25 mouse cellular contexts compared by ENCODE assay signal in genomic region chr14:62437806-62438205, GRCm38 (mm10). TPM values are rescaled to one million over a fixed set of nuclear protein-coding genes. Genes with fewer than 3 reads are reported as not detected.
A peak's percentile ranks its signal among the peaks of the same experiment; 100 is the strongest.
DNase-seq lines count a peak whose midpoint lies in the region; ATAC-seq and TF ChIP-seq lines count a peak whose summit lies in the region.
"Had no signal": no experiment of that assay in that cellular context is flagged by ENCODE, and none has a peak within 500 bp of the region (broad histone marks: within the 10 kb centered on the region; RNA-seq: fewer than 3 reads in every experiment).

No protein-coding gene starts in this region.

- H3K9me3 ChIP-seq in liver, embryonic 11.5 days (ENCODE audit: control insufficient read depth, low read length), result no peaks in the 10 kb centered on the region
- no peaks in the 10 kb centered on the region for H3K9me3 ChIP-seq in liver, postnatal 0 days (ENCODE audit: low read length)
- H3K9me3 ChIP-seq: G1E had no signal

- DNase-seq in heart, adult 11 months, result peak; percentile 30
- DNase-seq in heart, postnatal 36 days, result no peak
- DNase-seq in kidney, adult 2 months, result no peak
- no peak for DNase-seq in kidney, adult 9 months
- peak; percentile 62 for DNase-seq in liver, adult 2 months (ENCODE audit: extremely low read depth, low read depth, low spot score)
- DNase-seq in liver, embryonic 11.5 days (ENCODE audit: low spot score), result no peak
- no peak for DNase-seq in liver, postnatal 0 days
- no peak for DNase-seq in liver
- DNase-seq: adrenal gland, adult 2 months; adrenal gland, adult 8-10 months; adrenal gland, postnatal 10 days; adrenal gland, postnatal 14 days; adrenal gland, postnatal 25 days; adrenal gland, postnatal 36 days; B cell, adult 2 months; cerebellum, adult 11 months; cerebellum, adult 11-12 months had no signal

- no peak overlapping the region for H3K4me2 ChIP-seq in liver, embryonic 11.5 days
- no peak overlapping the region for H3K4me2 ChIP-seq in liver, postnatal 0 days (ENCODE audit: low read depth, low read length)

- H3K27me3 ChIP-seq in kidney, adult 2 months (replicated peaks; ENCODE audit: control insufficient read depth, insufficient read depth, low read length), result no peaks in the 10 kb centered on the region
- no peaks in the 10 kb centered on the region for H3K27me3 ChIP-seq in liver, adult 2 months (ENCODE audit: control insufficient read depth, insufficient read depth, low read length)
- H3K27me3 ChIP-seq in liver, embryonic 11.5 days (replicated peaks; ENCODE audit: control insufficient read depth, insufficient read depth, low read length), result no peaks in the 10 kb centered on the region
- no peaks in the 10 kb centered on the region for H3K27me3 ChIP-seq in liver, postnatal 0 days (ENCODE audit: insufficient read depth, low read length)
- H3K27me3 ChIP-seq: CH12.LX, Patski had no signal

- H3K4me1 ChIP-seq in kidney, adult 2 months (ENCODE audit: control insufficient read depth, insufficient read depth, low read length), result peaks cover 7% of the 10 kb centered on the region; the same call in 1 of the 2 replicates
- peaks cover 4% of the 10 kb centered on the region for H3K4me1 ChIP-seq in liver, adult 2 months (ENCODE audit: control insufficient read depth, insufficient read depth, low read length)
- no peaks in the 10 kb centered on the region for H3K4me1 ChIP-seq in liver, embryonic 11.5 days (replicated peaks; ENCODE audit: control insufficient read depth, insufficient read depth, low read length)
- H3K4me1 ChIP-seq in liver, postnatal 0 days (ENCODE audit: insufficient read depth), result no peaks in the 10 kb centered on the region

- intact Hi-C loops in heart, postnatal 36 days (cut with DNase I), result no loop called here

- no peak for ATAC-seq in liver, embryonic 11.5 days (replicated peaks; ENCODE audit: low FRiP score)
- peak; percentile 80 for ATAC-seq in liver, postnatal 0 days
- ATAC-seq: activated CD4-positive, CD25-positive, alpha-beta regulatory T cell, adult 4 months; CD4-positive, CD25-positive, alpha-beta regulatory T cell, adult 4 months; Patski had no signal

- H3K36me3 ChIP-seq in kidney, adult 2 months (ENCODE audit: control insufficient read depth, insufficient read depth, low read length), result no peaks in the 10 kb centered on the region
- H3K36me3 ChIP-seq in liver, adult 2 months (ENCODE audit: control insufficient read depth, insufficient read depth, low read length), result no peaks in the 10 kb centered on the region
- H3K36me3 ChIP-seq in liver, embryonic 11.5 days (ENCODE audit: control insufficient read depth, insufficient read depth, low read length), result no peaks in the 10 kb centered on the region
- no peaks in the 10 kb centered on the region for H3K36me3 ChIP-seq in liver, postnatal 0 days (replicated peaks; ENCODE audit: insufficient read depth, low read length)
- H3K36me3 ChIP-seq: G1E had no signal

- 83% methylated on average over 2 of the region's 2 CpGs for WGBS in kidney, adult 2 months
- 23% methylated on average over 2 of the region's 2 CpGs for WGBS in liver, adult 2 months
- WGBS in liver, embryonic 11.5 days, result 86% methylated on average over 2 of the region's 2 CpGs
- 76% methylated on average over 2 of the region's 2 CpGs for WGBS in liver, postnatal 0 days (ENCODE audit: insufficient replicate concordance)

- TF ChIP-seq EP300 in liver, postnatal 0 days (IDR thresholded peaks at IDR 0.05; ENCODE audit: low read depth), result no peak

- H3K79me2 ChIP-seq in liver, adult 2 months (ENCODE audit: control insufficient read depth, insufficient read depth, low read length), result no peaks in the 10 kb centered on the region

- TF ChIP-seq CTCF in kidney, adult 2 months (conservative IDR thresholded peaks at IDR 0.05; ENCODE audit: insufficient read depth, insufficient read length, low read depth, low read length), result no peak
- TF ChIP-seq CTCF in liver, adult 2 months (IDR thresholded peaks at IDR 0.05; ENCODE audit: low read depth, low read length), result no peak
- TF ChIP-seq CTCF in liver, postnatal 0 days (IDR thresholded peaks at IDR 0.05; ENCODE audit: low read depth), result no peak

- H3K4me3 ChIP-seq in kidney, adult 2 months (ENCODE audit: insufficient read depth, low read depth, low read length), result no peak overlapping the region
- no peak overlapping the region for H3K4me3 ChIP-seq in liver, adult 2 months (ENCODE audit: insufficient read depth, low read depth, low read length)
- H3K4me3 ChIP-seq in liver, embryonic 11.5 days (ENCODE audit: low read depth, low read length), result no peak overlapping the region
- H3K4me3 ChIP-seq in liver, postnatal 0 days (ENCODE audit: low read depth, low read length), result no peak overlapping the region

- H3K27ac ChIP-seq in kidney, adult 2 months (ENCODE audit: insufficient read depth, low read depth, low read length), result peak overlapping the region; percentile 76; the same call in 1 of the 2 replicates
- H3K27ac ChIP-seq in liver, adult 2 months (replicated peaks; ENCODE audit: insufficient read depth, low read depth, low read length), result no peak overlapping the region
- no peak overlapping the region for H3K27ac ChIP-seq in liver, embryonic 11.5 days (ENCODE audit: low read depth, low read length)
- peak overlapping the region; percentile 84; the same call in 1 of the 2 replicates for H3K27ac ChIP-seq in liver, postnatal 0 days (ENCODE audit: low read depth)

- no peak for TF ChIP-seq POLR2A in kidney, adult 2 months (IDR thresholded peaks at IDR 0.05; ENCODE audit: low read depth, low read length)
- no peak for TF ChIP-seq POLR2A in liver, adult 2 months (IDR thresholded peaks at IDR 0.05; ENCODE audit: extremely low read depth, insufficient read depth, low read length)

- H3K9ac ChIP-seq in liver, adult 2 months (ENCODE audit: low read depth, low read length), result no peak overlapping the region
- no peak overlapping the region for H3K9ac ChIP-seq in liver, embryonic 11.5 days (ENCODE audit: low read depth, low read length)
- H3K9ac ChIP-seq in liver, postnatal 0 days (replicated peaks), result no peak overlapping the region

RNA-seq across cellular contexts. Expression of gene Gucy1b2, which starts 18.3 kb away (rescaled TPM):
- total RNA-seq in heart, postnatal 36 days (2021), result under 1 TPM in 1 of 2 experiments, not detected in 1; 0.11 TPM
- 0.03 and 0.05 TPM in 2 replicates for polyA plus RNA-seq in kidney, adult 2 months (2012; rRNA removed)
- not detected in 2 replicates for total RNA-seq in liver, adult 2 months (2014; rRNA removed)
- not detected in 2 replicates for polyA plus RNA-seq in liver, adult 2 months (2012; rRNA removed)
- polyA plus RNA-seq in liver, embryonic 11.5 days (2014; fragmentation: Nextera tagmentation; extraction: Ambion mirVana), result 0.16 TPM in 1 of 2 replicates, not detected in the other
- polyA plus RNA-seq in liver, postnatal 0 days (2015; fragmentation: Nextera tagmentation; extraction: Ambion mirVana), result not detected in 2 replicates
- total RNA-seq: CH12.LX, ES-E14, G1E, MEL had no signal
- polyA plus RNA-seq: activated CD4-positive, CD25-positive, alpha-beta regulatory T cell, adult 4 months; C2C12; CD4-positive, CD25-positive, alpha-beta regulatory T cell, adult 4 months; G1E had no signal

Comparison
In these comparisons a context has a peak if more than half of its experiments do, and no peak if none do; other contexts are left out.
1. DNase-seq: peak in heart, adult 11 months (single experiment) and liver, adult 2 months (single experiment); none in heart, postnatal 36 days (0 of 2), kidney, adult 2 months (single experiment), kidney, adult 9 months (single experiment), liver, embryonic 11.5 days (single experiment), liver, postnatal 0 days (single experiment) and liver (single experiment).
2. H3K27ac ChIP-seq: peak in kidney, adult 2 months (single experiment) and liver, postnatal 0 days (single experiment); none in liver, adult 2 months (single experiment) and liver, embryonic 11.5 days (single experiment).